Mouse (Mus musculus): ENCODE measurements at regions not wholly inside any gene's neighbourhood (a gene's known extent, or its start where the extent isn't known, plus 50 kb on each side); places are given as distances from the start of the nearest gene placed in this dataset.

DNA sequence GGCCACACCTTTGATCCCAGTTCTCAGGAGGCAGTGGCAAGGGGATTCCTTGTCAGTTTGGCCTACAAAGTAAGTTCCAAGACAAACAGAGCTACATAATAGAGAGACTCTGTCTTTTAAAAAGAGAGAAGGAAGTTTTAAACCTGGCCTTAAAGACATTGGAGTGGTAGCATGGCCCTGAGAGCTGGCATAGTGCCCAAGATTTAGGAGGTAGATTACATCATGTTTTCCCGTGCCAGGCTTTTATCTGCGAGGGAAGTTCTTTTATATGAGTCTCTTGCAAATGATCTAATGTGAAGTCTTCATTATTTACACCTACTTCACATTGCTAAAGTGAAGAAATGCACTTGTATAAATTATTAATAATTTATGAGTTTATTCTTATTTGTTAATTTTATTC lies 119.8 kb downstream of the Cd24a start:
- TF ChIP-seq CTCF (IDR thresholded peaks at IDR 0.05; ENCODE audit: control insufficient read depth, insufficient read depth, insufficient replicate concordance, low read depth, low read length), result no peak
- no peak for TF ChIP-seq POLR2A (IDR thresholded peaks at IDR 0.05; ENCODE audit: control insufficient read depth, low read depth, low read length)
